Mouse (Mus musculus) kidney, adult 2 months (tissue): ENCODE measurements at regions not wholly inside any gene's neighbourhood (a gene's known extent, or its start where the extent isn't known, plus 50 kb on each side); places are given as distances from the start of the nearest gene placed in this dataset.

Source experiments
- CTCF ChIP-seq: fragments of 200-500 bp; conservative IDR thresholded peaks from 2 replicates; pipeline ENCODE4 v1.5.1; 2011; ENCODE audit warnings: low read depth, mild to moderate bottlenecking, control low read depth, low read length, moderate library complexity, mixed read lengths; ENCODE audit not compliant: insufficient read depth, insufficient read length
- POLR2A ChIP-seq: fragments of 200-500 bp; IDR thresholded peaks from one replicate; pipeline ENCODE4 v1.6.1; 2011; ENCODE audit warnings: low read depth, low read length, control low read depth

DNA sequence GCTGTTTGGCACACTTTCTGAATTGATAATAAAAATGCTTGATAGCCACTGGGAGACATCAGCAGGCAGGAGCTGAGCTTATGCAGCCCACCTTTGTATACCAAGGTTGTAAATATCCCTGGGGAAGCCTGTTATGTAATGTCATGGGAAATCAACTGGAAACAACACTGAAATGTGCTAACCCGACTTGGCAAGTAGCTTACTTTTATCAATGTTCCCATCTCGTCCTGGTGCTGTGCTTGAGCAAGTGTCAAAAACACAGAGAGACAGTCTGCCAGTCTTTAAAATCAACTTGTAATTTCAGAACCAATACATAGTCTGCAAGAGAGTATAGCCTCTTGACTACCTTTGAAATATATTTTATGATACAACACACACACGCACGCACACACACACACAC is 391.7 kb upstream of the Fam241a start:
- TF ChIP-seq POLR2A (no peak), CTCF (no peak)
